Mouse (Mus musculus) skeletal muscle tissue, adult 2 months (tissue): ENCODE measurements around the gene Csde1.

Source experiments
- DNase-seq: peaks from one replicate; pipeline ENCODE4 v3.0.0-alpha.2; 2012; ENCODE audit warnings: low read depth, low spot score

Csde1 gene

GRCm38 (mm10) chr3:103058207-103059157 lies 38.3 kb downstream of the Csde1 start, which contains the start of gene Nras:
Gene Nras, plus strand, starts transcription at chr3:103058285.
- DNase-seq, result peak; percentile 83

- DNase-seq, result no peak
Measured at GRCm38 (mm10) chr3:103066927-103067326, 46.7 kb downstream of the Csde1 start.

GRCm38 (mm10) chr3:103068971-103069370 lies 48.7 kb downstream of the Csde1 start:
- DNase-seq, result peak; percentile 78

DNA sequence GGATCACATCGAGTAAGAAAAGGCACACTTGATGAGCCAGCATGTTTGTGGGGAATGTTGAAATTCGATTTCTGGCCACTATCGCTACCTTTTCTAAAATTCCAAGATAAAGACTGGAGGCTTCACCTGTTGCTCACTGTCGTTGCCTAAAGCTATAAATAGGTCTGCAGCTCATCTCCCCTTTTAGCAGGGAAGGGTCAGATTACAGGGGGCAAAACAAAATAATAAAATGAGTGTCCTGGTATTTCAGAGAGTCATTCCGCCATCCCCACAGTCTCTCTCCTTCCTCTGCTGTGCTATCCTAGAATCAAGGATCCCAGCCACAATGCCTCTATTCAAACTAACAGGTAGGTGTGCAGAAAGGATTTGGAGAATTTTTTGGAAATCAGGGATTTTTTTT lies 53.5 kb downstream of the Csde1 start, which contains the start of gene Ampd1:
Ampd1 (plus strand) TSS at position 244 of the 400 bp plus-strand sequence.
- DNase-seq, result peak; percentile 70

DNA sequence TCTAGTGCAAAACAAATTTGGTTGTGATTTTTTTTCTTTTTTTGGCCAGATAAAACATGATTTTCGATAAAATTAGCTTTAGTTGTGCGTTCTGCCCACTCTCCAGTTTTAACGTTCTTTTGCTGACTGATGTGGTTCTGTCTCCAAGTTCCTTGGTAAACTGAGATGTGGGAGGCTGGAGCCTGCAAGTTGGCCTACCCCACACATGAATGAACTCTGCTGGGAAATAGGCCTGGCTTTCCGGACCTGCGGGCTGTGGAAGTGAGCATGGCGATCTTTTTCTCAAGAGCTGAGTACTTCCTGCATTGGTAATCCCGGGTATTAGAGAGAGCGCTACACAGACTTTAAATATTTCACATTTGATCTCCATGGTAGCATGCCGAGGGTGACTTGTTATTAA lies 55.6 kb downstream of the Csde1 start:
- DNase-seq, result peak; percentile 63

DNA sequence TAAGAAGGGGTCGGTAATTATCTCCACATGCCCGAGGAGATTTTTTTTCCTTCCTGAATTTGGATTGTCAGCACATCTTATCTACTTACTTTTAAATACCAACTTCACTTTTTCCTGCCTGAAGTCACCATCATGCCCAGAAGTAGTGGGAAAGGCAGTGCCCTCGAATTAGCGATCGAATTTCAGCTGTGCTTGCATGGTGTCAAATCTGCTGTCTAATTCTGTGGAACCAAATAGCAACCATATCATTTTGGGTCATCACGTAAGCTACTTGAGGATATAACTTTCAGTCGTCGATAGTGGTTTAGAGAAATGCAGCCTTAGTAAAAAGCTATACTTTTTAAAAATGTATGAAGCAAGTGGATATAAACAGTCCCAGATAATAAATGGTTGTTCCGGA lies 56.2 kb downstream of the Csde1 start:
- DNase-seq, result peak; percentile 58

DNA sequence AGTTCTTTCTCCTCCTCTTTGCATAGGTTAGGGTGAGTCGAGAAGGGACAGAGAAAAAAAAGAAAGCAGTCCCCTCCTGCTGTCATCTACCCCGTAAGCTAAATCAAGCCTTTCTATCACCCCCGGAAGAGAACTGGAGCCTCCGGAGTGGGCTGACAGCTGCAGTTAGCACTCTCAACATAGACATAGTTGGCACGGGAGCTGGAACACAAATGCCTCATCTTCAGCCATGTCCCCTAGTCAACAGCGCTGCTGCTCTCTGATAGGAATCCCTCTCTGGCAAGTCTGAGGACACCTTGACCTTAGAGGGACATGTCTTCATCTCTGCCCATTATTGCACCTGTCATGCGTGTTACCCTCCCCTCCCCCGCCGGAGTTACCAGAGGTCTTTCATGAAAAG lies 59.1 kb downstream of the Csde1 start:
- DNase-seq, result peak; percentile 82

DNA sequence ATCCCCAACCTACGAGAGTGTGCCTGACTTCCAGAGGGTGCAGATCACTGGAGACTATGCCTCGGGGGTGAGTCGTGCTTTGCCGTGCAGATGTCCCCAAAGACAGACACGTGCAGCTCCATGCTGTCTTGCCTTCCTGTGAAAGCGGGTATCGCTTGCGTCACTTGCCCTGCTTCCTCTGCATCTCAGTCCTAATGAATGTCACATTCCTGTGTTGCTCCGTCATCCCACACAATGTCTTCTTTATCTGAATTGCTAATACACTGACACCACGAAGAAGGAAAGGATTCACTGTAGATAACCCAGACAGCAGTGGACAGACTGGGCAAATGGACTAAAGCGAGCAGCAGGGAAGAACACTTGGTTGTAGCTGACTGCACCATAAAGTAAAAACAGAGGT lies 60.8 kb downstream of the Csde1 start:
- no peak for DNase-seq

DNA sequence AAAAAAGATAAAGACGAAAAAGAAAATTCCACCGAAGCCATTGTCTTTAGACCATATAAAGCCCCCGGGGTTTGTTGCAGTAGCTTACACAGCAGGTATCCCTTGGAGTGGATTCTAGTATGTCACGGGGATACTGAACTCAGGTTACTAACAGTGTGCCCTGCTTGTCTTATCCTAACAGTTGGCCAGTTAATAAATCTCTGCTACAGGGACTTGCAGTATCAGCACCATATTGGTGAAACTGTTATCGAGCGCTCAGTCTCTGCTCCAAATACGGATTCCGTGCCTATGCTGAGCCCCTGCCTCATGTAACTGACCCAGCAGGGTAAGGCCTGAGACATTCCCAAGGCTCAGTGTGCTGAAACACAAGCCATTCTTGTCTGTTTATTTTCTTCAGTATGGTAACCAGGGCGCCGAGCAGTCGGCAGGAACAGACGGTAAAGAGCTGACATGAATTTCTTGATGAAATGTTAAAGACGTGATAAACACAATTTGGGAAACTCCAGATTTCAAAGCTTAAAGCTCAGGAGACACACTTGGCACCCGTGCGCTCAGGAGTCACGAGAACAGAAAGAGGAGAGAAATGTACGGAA lies 61.7 kb downstream of the Csde1 start:
- DNase-seq, result peak; percentile 77

- peak; percentile 86 for DNase-seq
Measured at GRCm38 (mm10) chr3:103082761-103083160, 62.5 kb downstream of the Csde1 start.

GRCm38 (mm10) chr3:103085986-103086385 lies 65.8 kb downstream of the Csde1 start:
- DNase-seq, result no peak

- DNase-seq, result no peak
Measured at GRCm38 (mm10) chr3:103091753-103092152, 71.5 kb downstream of the Csde1 start.

DNA sequence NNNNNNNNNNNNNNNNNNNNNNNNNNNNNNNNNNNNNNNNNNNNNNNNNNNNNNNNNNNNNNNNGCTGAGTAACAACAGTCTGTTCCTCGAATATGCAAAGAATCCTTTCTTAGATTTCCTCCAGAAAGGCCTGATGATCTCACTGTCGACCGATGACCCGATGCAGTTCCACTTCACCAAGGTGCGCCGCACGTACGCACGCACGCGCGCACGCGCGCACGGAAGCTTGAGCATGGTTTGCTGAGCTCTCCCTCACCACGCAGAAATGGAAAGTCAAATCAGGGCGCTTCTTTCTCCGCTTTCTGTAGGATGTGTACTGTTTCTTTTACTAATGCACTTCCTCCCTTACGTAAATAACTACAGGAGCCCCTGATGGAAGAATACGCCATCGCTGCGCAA lies 78.4 kb downstream of the Csde1 start:
- no peak for DNase-seq

- no peak for DNase-seq
Measured at GRCm38 (mm10) chr3:103099667-103100066, 79.4 kb downstream of the Csde1 start.

- no peak for DNase-seq
Measured at GRCm38 (mm10) chr3:103100735-103101134, 80.5 kb downstream of the Csde1 start.

DNA sequence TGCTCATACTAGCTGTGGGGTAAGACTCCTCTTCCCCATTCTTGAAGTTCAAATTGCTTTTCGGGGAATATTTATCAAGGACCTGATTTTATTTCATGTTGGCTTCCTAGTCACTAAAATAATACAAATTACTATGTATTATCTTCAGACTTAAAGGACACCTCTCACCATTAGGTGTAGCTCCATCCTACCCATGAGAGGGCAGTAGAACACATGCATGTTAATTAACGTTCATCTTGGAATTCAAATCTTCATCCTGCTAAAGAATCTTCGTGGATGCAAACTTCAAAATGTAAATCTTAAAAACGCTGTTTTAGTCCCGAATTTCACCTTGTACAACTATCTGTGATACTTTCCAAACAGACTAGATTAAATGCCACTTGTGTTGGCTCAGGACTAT lies 81.0 kb downstream of the Csde1 start:
- DNase-seq, result no peak

GRCm38 (mm10) chr3:103101909-103102308 lies 81.7 kb downstream of the Csde1 start:
- DNase-seq, result peak; percentile 45

DNA sequence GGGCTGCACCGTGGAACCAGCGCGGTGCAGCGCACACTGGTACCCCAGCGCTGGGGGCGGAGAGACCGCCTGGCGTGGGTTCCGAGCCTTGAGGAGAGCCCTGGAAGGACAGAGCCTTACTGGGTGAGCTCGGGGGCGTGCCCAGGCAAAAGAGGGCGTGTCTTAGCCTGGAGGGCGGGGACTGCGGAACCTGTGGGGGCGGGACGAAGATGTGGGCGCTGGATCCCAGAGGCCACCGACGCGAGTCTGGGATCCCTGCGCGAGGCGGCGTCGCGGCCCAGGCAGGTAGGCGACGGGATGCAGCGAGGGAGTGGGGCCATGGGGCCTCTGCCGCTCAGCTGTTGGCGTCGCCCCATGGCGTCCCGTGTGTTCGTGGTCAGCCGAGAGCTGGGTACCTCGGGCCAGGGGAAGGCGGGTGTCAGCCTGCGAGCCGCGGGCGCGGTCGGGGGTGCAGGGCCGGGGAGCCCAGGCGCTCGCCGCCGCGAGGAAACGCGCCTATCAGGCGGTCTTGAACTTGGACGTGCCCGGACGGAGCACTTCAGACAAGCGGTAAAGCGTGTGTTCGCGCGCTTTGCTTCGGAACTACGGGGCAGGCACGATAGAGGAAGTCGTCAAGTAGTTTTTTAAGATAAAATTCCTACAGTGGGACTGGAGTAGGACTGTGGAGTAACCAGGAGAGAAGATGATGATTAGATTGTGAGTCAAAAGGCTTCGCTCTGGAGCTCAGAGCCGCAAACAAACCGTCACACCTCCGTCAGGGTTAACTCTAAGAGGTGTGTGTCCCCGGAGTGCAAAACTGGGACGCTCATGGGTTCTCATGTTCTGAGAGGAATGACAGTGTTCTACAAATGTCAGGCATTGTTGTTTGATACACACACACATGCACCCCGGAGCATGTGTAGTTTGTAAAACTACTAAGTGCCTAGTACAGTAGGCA lies 82.5 kb downstream of the Csde1 start, which contains the start of gene Dennd2c:
Dennd2c (plus strand) TSS at position 151 of the 937 bp plus-strand sequence.
- peak; percentile 83 for DNase-seq
